Mouse (Mus musculus): ENCODE measurements around the gene Ctnnd2. TPM values are rescaled to one million over a fixed set of nuclear protein-coding genes. Genes with fewer than 3 reads are reported as not detected.

The Ctnnd2 gene
- polyA plus RNA-seq, 1 experiment from 2014 or later, result 81.5 TPM

DNA sequence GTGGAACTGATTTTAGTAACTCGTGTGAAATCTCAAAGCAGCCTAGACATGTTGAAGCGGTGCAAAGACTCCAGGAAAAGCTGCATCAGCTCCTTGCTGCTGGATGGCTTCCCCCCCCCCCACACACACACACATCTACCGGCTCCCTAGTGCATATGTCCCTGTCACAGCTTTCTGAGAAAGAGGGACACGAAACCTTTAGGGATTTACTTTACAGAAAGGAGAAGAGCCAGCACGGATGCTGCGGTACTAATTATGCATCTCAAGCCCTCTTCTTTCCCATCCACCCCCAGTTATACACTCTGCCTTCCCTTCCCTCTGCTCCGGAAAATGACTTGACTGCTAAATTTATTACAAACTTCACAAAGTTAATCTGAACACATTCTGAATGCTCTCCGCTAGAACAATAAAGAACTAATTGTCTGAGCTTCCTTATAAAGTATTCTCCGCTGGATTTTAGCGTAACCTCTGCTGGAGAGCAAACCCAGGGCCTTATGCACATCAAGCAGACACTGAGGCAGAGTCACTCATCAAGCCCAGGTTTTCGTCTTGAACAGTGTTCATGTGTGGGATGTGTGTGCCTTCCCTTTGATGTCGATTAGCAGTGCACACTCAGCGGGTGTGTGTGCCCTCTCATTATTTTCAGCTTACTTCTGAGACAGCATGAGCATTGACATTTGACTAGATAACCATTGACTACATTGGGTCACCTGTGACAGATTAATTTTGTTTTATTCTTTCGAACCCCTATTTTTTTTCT is 510.1 kb downstream of the Ctnnd2 start:
- Histone ChIP-seq H3K4me2 (ENCODE audit: low read depth, low read length) (no peak overlapping the region), H3K9me3 (ENCODE audit: control insufficient read depth, low read length) (no peaks in the 10 kb centered on the region), H3K36me3 (ENCODE audit: control insufficient read depth, insufficient read depth, low read length) (no peaks in the 10 kb centered on the region), H3K4me1 (ENCODE audit: control insufficient read depth, insufficient read depth, low read length) (no peaks in the 10 kb centered on the region), H3K4me3 (ENCODE audit: low read depth, low read length) (no peak overlapping the region), H3K27ac (ENCODE audit: low read depth, low read length) (no peak overlapping the region), H3K9ac (replicated peaks; ENCODE audit: low read depth, low read length) (no peak overlapping the region), H3K27me3 (ENCODE audit: control insufficient read depth, insufficient read depth, low read length) (no peaks in the 10 kb centered on the region)
- 58% methylated on average over 14 of the region's 14 CpGs for WGBS
- no peak for ATAC-seq (ENCODE audit: low read depth)

DNA sequence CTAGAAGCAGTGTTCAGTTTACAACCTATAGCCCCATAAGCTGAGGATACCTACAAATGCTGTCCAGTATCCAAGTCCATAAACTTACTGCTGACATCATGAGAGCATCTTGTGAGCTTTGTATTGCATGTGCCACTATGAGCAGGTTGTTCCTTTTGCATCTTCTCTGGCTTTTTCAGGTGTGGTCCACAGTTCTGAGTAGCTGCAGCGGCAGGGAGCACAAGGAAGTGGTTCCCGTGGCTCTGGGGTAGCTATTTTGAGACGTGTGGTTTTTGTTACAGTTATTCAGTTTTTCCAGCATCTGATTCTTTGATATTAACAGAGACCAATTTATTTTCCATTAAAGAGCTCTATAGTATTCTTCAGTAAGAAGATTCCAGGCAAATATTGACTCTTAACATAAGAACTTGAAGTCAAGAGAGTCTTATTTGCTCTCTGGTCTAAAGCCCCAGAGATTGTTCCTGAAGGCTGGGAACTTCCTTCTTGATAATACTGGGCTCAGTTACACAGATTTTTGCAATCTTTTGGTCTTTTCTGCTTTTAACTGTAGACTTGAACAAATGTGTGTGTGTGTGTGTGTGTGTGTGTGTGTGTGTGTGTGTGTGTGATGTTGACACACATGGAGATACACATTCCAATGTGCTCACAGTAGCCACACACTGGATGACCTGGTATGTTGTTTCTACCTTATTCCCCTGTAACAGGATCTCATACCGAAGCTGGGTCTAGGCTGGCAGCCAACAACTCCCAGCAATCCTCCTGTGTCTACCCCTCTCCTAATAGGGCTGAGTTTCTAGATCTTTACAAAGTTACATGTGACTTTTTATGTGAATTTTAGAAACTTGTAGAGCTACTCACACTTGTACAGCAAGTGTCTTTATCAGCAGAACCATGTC is 514.1 kb downstream of the Ctnnd2 start:
- Histone ChIP-seq H3K4me1 (ENCODE audit: control insufficient read depth, insufficient read depth, low read length) (no peaks in the 10 kb centered on the region), H3K36me3 (ENCODE audit: control insufficient read depth, insufficient read depth, low read length) (no peaks in the 10 kb centered on the region), H3K27me3 (ENCODE audit: control insufficient read depth, insufficient read depth, low read length) (no peaks in the 10 kb centered on the region), H3K4me3 (ENCODE audit: low read depth, low read length) (no peak overlapping the region), H3K4me2 (ENCODE audit: low read depth, low read length) (no peak overlapping the region), H3K9me3 (ENCODE audit: control insufficient read depth, low read length) (no peaks in the 10 kb centered on the region), H3K27ac (ENCODE audit: low read depth, low read length) (no peak overlapping the region), H3K9ac (replicated peaks; ENCODE audit: low read depth, low read length) (no peak overlapping the region)
- whole genome bisulfite sequencing, result 76% methylated on average over 4 of the region's 4 CpGs
- ATAC-seq (ENCODE audit: low read depth), result no peak

DNA sequence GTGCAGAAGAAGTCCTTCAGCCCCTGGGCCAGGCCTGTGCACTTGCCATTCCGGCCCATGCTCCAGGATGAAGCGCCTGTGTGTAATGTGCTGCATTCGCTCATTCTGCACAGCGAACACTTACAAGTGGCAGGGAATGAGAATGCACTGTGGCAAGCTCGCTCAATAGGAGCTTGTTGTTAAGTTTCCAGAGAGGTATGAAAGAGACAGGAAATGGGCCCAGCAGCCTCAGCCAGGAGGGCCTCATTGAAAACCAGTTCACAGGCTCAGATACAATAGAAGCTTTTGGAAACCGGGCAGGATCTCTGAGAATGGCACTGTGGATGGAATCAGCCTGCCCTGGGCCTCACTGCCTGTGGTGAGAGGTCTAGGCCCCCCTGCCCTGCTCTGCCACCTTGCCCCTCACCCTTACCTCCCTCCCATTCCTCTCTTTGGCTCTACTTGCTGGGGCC is 521.4 kb downstream of the Ctnnd2 start:
- Histone ChIP-seq H3K4me3 (ENCODE audit: low read depth, low read length) (no peak overlapping the region), H3K4me2 (ENCODE audit: low read depth, low read length) (no peak overlapping the region), H3K27me3 (ENCODE audit: control insufficient read depth, insufficient read depth, low read length) (no peaks in the 10 kb centered on the region), H3K9me3 (ENCODE audit: control insufficient read depth, low read length) (no peaks in the 10 kb centered on the region), H3K36me3 (ENCODE audit: control insufficient read depth, insufficient read depth, low read length) (no peaks in the 10 kb centered on the region), H3K4me1 (ENCODE audit: control insufficient read depth, insufficient read depth, low read length) (no peaks in the 10 kb centered on the region), H3K9ac (replicated peaks; ENCODE audit: low read depth, low read length) (no peak overlapping the region), H3K27ac (ENCODE audit: low read depth, low read length) (peak overlapping the region; percentile 46; the same call in 1 of the 2 replicates)
- peak; percentile 94 for ATAC-seq (ENCODE audit: low read depth)
- 25% methylated on average over 6 of the region's 6 CpGs for WGBS

DNA sequence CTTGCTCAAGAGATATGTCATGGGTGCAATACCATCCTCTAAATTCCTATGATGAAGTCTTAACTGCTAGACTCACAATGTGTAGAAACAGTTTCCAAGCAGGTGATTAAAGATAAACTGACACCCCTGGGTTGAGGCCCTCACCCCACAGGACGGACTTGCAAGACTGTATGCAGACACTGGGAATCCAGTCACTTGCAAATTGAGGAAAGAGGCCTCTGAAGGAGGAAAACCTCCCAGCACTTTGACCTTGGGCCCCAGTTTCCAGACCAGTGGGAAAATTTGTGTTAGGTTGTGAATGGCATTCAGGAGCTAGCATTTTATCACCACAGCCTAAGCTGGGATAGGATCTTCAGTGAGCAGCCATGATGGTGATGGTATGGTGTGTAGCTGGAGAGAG is 521.9 kb downstream of the Ctnnd2 start:
- 76% methylated on average over 1 of the region's 1 CpGs for WGBS
- ATAC-seq (ENCODE audit: low read depth), result no peak
- H3K9me3 ChIP-seq (ENCODE audit: control insufficient read depth, low read length), result no peaks in the 10 kb centered on the region

DNA sequence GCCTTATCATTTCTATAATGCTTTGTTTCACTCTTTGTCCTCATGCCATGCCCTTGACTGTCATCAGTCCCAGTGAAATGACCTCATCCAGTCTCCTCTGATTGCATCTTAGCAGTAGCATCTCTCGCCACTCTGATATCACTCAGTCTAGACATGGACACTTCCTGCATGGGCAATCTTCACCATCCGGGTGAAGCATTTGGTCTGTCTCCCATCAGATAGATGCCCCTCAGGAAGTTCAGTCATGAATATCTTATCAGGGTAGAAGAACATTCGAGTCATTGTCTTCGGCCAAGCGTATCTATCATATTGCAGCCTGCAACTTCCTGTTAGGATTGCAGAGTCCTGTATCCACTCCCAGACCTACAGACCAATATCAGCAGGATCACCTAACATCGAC is 523.5 kb downstream of the Ctnnd2 start:
- no peak overlapping the region for H3K27ac ChIP-seq (ENCODE audit: low read depth, low read length)
- H3K27me3 ChIP-seq (ENCODE audit: control insufficient read depth, insufficient read depth, low read length), result no peaks in the 10 kb centered on the region
- 94% methylated on average over 6 of the region's 6 CpGs for WGBS
- H3K4me3 ChIP-seq (ENCODE audit: low read depth, low read length), result no peak overlapping the region
- H3K4me1 ChIP-seq (ENCODE audit: control insufficient read depth, insufficient read depth, low read length), result no peaks in the 10 kb centered on the region
- no peak for ATAC-seq (ENCODE audit: low read depth)
- no peaks in the 10 kb centered on the region for H3K9me3 ChIP-seq (ENCODE audit: control insufficient read depth, low read length)
- no peak overlapping the region for H3K4me2 ChIP-seq (ENCODE audit: low read depth, low read length)
- H3K36me3 ChIP-seq (ENCODE audit: control insufficient read depth, insufficient read depth, low read length), result no peaks in the 10 kb centered on the region
- H3K9ac ChIP-seq (replicated peaks; ENCODE audit: low read depth, low read length), result no peak overlapping the region

More for the DNA sequence above, 521.9 kb downstream of the Ctnnd2 start:
- Histone ChIP-seq H3K4me1 (ENCODE audit: control insufficient read depth, insufficient read depth, low read length) (no peaks in the 10 kb centered on the region), H3K4me3 (ENCODE audit: low read depth, low read length) (no peak overlapping the region), H3K27ac (ENCODE audit: low read depth, low read length) (peak overlapping the region; percentile 46; the same call in 1 of the 2 replicates), H3K4me2 (ENCODE audit: low read depth, low read length) (no peak overlapping the region), H3K36me3 (ENCODE audit: control insufficient read depth, insufficient read depth, low read length) (no peaks in the 10 kb centered on the region), H3K27me3 (ENCODE audit: control insufficient read depth, insufficient read depth, low read length) (no peaks in the 10 kb centered on the region), H3K9ac (replicated peaks; ENCODE audit: low read depth, low read length) (no peak overlapping the region)

DNA sequence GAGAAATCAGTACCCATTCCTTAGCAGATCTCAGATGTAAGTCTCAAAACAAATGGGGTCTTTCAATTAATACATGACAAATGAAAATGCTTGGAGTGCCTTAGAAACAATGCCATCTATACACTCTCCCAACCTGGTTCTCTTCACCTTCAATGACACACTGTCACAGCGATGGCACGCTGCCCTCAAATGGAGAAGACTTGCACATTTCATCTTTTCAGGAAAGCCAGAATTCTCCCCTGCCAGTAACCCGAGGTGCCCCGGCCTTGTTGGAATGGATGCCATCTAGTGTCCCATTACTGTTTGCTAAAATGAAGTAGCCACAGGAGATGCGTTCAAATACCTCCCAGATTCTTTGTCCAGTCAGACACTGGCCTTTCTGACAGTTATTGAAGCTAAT is 525.0 kb downstream of the Ctnnd2 start:
- no peaks in the 10 kb centered on the region for H3K36me3 ChIP-seq (ENCODE audit: control insufficient read depth, insufficient read depth, low read length)
- no peak overlapping the region for H3K9ac ChIP-seq (replicated peaks; ENCODE audit: low read depth, low read length)
- ATAC-seq (ENCODE audit: low read depth), result no peak
- H3K27me3 ChIP-seq (ENCODE audit: control insufficient read depth, insufficient read depth, low read length), result no peaks in the 10 kb centered on the region
- no peak overlapping the region for H3K4me3 ChIP-seq (ENCODE audit: low read depth, low read length)
- H3K27ac ChIP-seq (ENCODE audit: low read depth, low read length), result no peak overlapping the region
- 82% methylated on average over 5 of the region's 5 CpGs for WGBS
- no peak overlapping the region for H3K4me2 ChIP-seq (ENCODE audit: low read depth, low read length)
- no peaks in the 10 kb centered on the region for H3K4me1 ChIP-seq (ENCODE audit: control insufficient read depth, insufficient read depth, low read length)
- no peaks in the 10 kb centered on the region for H3K9me3 ChIP-seq (ENCODE audit: control insufficient read depth, low read length)

DNA sequence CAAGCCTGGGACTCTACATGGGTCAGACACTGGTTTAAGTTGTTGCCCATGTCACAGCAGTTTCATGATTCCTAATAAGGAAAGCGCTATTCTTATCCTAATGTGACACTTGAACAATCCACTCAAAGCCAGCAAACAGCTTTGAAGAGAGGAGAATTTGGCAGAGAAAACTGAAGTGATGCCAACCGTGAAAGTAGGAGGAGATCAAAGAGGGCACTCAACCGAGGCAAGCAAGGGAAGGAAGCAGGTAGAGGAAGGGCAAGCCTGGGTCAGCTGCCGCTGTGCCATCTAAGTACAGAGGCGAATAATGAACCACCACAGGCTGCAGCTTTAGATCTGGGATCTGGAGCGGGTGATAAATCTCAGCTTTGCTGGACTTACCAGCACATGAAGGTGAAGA is 528.4 kb downstream of the Ctnnd2 start:
- no peak overlapping the region for H3K9ac ChIP-seq (replicated peaks; ENCODE audit: low read depth, low read length)

DNA sequence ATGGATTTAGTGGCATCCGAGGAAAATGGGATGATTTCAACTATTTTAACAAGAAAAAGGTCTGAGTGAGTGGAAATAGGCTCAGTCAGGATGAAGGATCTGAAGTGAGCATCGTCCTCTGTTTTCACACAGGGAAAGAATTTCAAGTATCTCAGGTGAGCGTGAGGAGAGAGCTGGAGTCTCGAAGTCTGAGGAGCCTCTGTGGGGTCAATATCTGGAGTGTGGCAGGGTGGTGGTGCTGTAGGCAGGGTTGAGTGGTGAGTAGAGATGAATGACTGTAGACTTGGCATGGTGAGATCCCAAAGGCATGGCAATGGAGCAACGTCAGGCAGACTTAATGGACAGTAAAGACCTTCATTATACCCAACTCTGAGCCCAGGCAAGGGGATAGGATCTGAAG is 529.2 kb downstream of the Ctnnd2 start:
- Histone ChIP-seq H3K4me1 (ENCODE audit: control insufficient read depth, insufficient read depth, low read length) (no peaks in the 10 kb centered on the region), H3K9me3 (ENCODE audit: control insufficient read depth, low read length) (no peaks in the 10 kb centered on the region), H3K4me3 (ENCODE audit: low read depth, low read length) (no peak overlapping the region), H3K9ac (replicated peaks; ENCODE audit: low read depth, low read length) (no peak overlapping the region), H3K36me3 (ENCODE audit: control insufficient read depth, insufficient read depth, low read length) (no peaks in the 10 kb centered on the region), H3K27ac (ENCODE audit: low read depth, low read length) (no peak overlapping the region), H3K4me2 (ENCODE audit: low read depth, low read length) (no peak overlapping the region), H3K27me3 (ENCODE audit: control insufficient read depth, insufficient read depth, low read length) (no peaks in the 10 kb centered on the region)
- WGBS, result 90% methylated on average over 5 of the region's 5 CpGs
- no peak for ATAC-seq (ENCODE audit: low read depth)

More for the DNA sequence above, 528.4 kb downstream of the Ctnnd2 start:
- Histone ChIP-seq H3K27ac (ENCODE audit: low read depth, low read length) (no peak overlapping the region), H3K36me3 (ENCODE audit: control insufficient read depth, insufficient read depth, low read length) (no peaks in the 10 kb centered on the region), H3K4me3 (ENCODE audit: low read depth, low read length) (no peak overlapping the region), H3K4me2 (ENCODE audit: low read depth, low read length) (no peak overlapping the region), H3K27me3 (ENCODE audit: control insufficient read depth, insufficient read depth, low read length) (no peaks in the 10 kb centered on the region), H3K4me1 (ENCODE audit: control insufficient read depth, insufficient read depth, low read length) (no peaks in the 10 kb centered on the region), H3K9me3 (ENCODE audit: control insufficient read depth, low read length) (no peaks in the 10 kb centered on the region)
- 80% methylated on average over 6 of the region's 6 CpGs for WGBS
- no peak for ATAC-seq (ENCODE audit: low read depth)
